Mouse (Mus musculus) heart, embryonic 11.5 days (tissue): ENCODE data around the gene Scarf1. TPM values are rescaled to one million over a fixed set of nuclear protein-coding genes. Genes with fewer than 3 reads are reported as not detected.

ENCODE experiments used
- ATAC-seq: fragments of 200-750 bp; cut with Nextera tagmentation; replicated peaks from 2 replicates; pipeline ENCODE4 v1.8.0; 2017; ENCODE audit warnings: moderate library complexity; ENCODE audit not compliant: insufficient number of reproducible peaks, low FRiP score, low TSS enrichment
- H3K27ac ChIP-seq: fragments of 300-500 bp; sonication (generic); 2 replicates; pipeline ENCODE4 v1.5.1; 2014; ENCODE audit warnings: mild to moderate bottlenecking, low read depth, low read length
- H3K27me3 ChIP-seq: fragments of 300-500 bp; sonication (generic); 2 replicates; pipeline ENCODE4 v1.6.1; 2014; ENCODE audit warnings: mild to moderate bottlenecking, low read length, mixed read lengths; ENCODE audit not compliant: control insufficient read depth, insufficient read depth
- H3K36me3 ChIP-seq: fragments of 300-500 bp; sonication (generic); 2 replicates; pipeline ENCODE4 v1.6.1; 2014; ENCODE audit warnings: mild to moderate bottlenecking, low read length, moderate library complexity, mixed read lengths; ENCODE audit not compliant: control insufficient read depth, insufficient read depth
- H3K4me1 ChIP-seq: fragments of 300-500 bp; sonication (generic); 2 replicates; pipeline ENCODE4 v1.6.1; 2014; ENCODE audit warnings: low read length; ENCODE audit not compliant: control insufficient read depth, insufficient read depth
- H3K4me2 ChIP-seq: fragments of 300-500 bp; sonication (generic); 2 replicates; pipeline ENCODE4 v1.6.1; 2014; ENCODE audit warnings: mild to moderate bottlenecking, moderate library complexity
- H3K4me3 ChIP-seq: fragments of 300-500 bp; sonication (generic); 2 replicates; pipeline ENCODE4 v1.5.1; 2014; ENCODE audit warnings: low read depth, low read length
- H3K9ac ChIP-seq: fragments of 300-500 bp; sonication (generic); 2 replicates; pipeline ENCODE4 v1.6.1; 2014; ENCODE audit warnings: mild to moderate bottlenecking, low read depth, low read length, moderate library complexity
- H3K9me3 ChIP-seq: fragments of 300-500 bp; sonication (generic); replicated peaks from 2 replicates; pipeline ENCODE4 v1.6.1; 2016; ENCODE audit warnings: low read length; ENCODE audit not compliant: control insufficient read depth
- WGBS: fragments of 180-500 bp; shearing (Covaris S2); extraction: QIAGEN DNeasy Blood & Tissue Kit; methylation state at CpG from one replicate; pipeline ENCODE4 v1.1.7; 2014; ENCODE audit not compliant: insufficient replicate concordance; 5-methylcytosine and 5-hydroxymethylcytosine counted together
- polyA plus RNA-seq: library from polyadenylated mRNA; unstranded; fragments of >200 nt; fragmentation: Nextera tagmentation; extraction: Ambion mirVana; gene quantifications from 2 replicates; pipeline ENCODE4 v1.2.1, GENCODE M21; 2014

Gene Scarf1
- polyA plus RNA-seq, 1 experiment from 2014 or later = 7.6 TPM

DNA sequence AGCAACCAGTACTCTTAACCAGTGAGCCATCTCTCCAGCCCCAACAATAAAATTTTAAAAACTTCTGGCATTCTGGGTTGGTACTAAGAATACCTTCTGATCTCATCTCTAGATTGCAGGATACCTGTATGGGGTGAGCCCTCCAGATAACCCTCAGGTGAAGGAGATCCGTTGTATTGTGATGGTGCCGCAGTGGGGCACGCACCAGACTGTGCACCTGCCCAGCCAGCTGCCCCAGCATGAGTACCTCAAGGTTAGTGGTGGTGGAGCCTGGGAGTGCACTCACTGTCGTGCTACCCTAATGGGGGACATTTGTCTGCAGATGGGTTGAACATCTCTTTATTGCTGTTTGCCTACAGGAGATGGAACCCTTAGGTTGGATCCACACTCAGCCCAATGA is 5.2 kb upstream of the Scarf1 start:
- Histone ChIP-seq H3K4me3 (no peak overlapping the region), H3K9me3 (no peaks in the 10 kb centered on the region), H3K27me3 (no peaks in the 10 kb centered on the region), H3K4me1 (peaks cover 16% of the 10 kb centered on the region), H3K27ac (no peak overlapping the region), H3K36me3 (peaks cover 47% of the 10 kb centered on the region), H3K4me2 (no peak overlapping the region), H3K9ac (no peak overlapping the region)
- no peak for ATAC-seq
- WGBS = 90% methylated on average over 4 of the region's 4 CpGs

DNA sequence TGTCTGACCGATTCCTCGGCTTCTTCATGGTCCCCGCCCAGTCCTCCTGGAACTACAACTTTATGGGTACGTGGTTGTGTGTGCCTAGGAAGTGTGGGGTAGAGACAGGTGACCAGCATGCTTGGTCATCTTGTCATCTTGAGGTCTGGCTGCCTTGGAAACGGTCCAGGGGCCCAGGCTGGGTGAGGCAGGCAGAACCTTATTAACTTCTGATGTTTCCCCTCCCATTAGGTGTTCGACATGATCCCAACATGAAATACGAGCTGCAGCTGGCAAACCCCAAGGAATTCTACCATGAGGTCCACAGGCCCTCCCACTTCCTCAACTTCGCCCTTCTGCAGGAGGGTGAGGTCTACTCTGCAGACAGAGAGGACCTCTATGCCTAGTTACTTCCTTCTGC is 4.4 kb upstream of the Scarf1 start:
- WGBS = 71% methylated on average over 8 of the region's 8 CpGs
- H3K4me2 ChIP-seq = no peak overlapping the region
- no peak for ATAC-seq
- H3K9me3 ChIP-seq = no peaks in the 10 kb centered on the region
- peak overlapping the region; percentile 77; the same call in 1 of the 2 replicates for H3K27ac ChIP-seq
- 0 out of 2 replicates have a peak overlapping the region, but pooled peaks have one; percentile 10 for H3K9ac ChIP-seq
- no peak overlapping the region for H3K4me3 ChIP-seq
- H3K36me3 ChIP-seq = peaks cover 41% of the 10 kb centered on the region
- peaks cover 16% of the 10 kb centered on the region for H3K4me1 ChIP-seq
- H3K27me3 ChIP-seq = no peaks in the 10 kb centered on the region

DNA sequence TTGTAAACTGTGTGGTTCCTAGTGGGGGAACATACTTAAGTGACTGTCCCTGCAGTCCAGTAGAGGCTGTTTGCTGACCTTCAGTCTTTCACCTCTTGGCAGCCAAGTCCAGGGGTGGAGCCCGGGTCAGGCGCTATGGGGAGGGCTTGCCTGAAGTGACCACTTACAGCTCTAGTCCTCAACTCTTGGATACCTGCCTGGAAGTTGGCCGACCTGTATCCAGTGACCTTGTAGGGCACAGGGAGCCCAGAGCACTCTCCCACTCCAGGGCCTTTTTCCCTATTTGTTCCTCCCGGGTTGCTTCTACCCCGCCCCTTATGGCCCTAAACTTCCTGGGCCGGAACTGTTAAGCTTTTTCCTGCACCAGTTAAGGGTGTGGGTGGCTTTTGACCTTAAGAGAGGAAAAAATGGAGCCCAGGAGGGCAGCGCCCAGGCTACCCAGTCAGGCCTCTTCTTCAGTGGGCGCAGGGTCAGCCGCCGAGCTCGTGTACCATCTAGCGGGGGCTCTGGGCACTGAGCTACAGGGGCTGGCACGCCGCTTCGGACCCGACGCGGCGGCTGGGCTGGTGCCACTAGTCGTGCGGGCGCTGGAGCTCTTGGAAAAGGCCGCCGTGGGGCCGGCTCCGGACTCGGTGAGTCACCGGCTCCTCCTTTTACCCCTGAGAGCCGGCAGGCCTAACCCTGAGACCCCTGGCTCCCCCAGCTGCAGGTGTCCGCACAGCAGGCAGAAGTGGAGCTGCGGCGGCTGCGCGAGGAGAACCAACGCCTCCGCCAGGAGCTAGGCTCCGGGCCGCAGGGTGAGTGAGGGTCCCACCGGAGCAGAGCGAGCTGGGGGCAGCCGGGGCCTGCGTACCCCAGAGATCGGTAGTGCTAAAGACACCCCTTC is 3.4 kb upstream of the Scarf1 start, which contains the start of gene Rilp:
Gene Rilp (plus strand): TSS at position 354 of the 886 bp plus-strand sequence.
- Histone ChIP-seq H3K36me3 (peaks cover 30% of the 10 kb centered on the region), H3K27me3 (no peaks in the 10 kb centered on the region; the same call in 1 of the 2 replicates), H3K27ac (peak within 1 kb of the TSS; percentile 77), H3K9ac (peak within 1 kb of the TSS; percentile 72), H3K4me1 (peaks cover 16% of the 10 kb centered on the region), H3K4me3 (peak within 1 kb of the TSS; percentile 53), H3K4me2 (peak within 1 kb of the TSS; percentile 87), H3K9me3 (no peaks in the 10 kb centered on the region)
- peak; percentile 55 for ATAC-seq
- WGBS = under 1% methylated on average over 43 of the region's 43 CpGs

DNA sequence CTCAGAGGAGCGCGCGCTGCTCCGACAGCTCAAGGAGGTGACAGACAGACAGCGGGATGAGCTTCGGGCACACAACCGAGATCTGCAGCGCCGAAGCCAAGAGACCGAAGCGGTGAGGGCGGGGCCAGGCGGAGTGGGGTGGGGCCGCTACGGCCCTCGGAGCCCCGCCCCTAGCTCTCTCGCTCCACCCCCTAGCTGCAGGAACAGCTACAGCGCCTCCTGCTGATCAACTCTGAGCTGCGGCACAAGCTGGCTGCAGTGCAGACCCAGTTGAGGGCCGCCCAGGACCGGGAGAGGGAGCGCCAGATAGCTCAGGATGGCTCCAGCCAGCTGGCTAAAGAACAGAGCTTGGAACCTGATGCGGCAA is 2.7 kb upstream of the Scarf1 start:
- peaks cover 3% of the 10 kb centered on the region; the same call in 1 of the 2 replicates for H3K27me3 ChIP-seq
- ATAC-seq = peak; percentile 70
- no peaks in the 10 kb centered on the region for H3K9me3 ChIP-seq
- H3K4me2 ChIP-seq = peak overlapping the region; percentile 87
- H3K9ac ChIP-seq = peak overlapping the region; percentile 72
- WGBS = 1% methylated on average over 24 of the region's 24 CpGs
- peak overlapping the region; percentile 53 for H3K4me3 ChIP-seq
- peak overlapping the region; percentile 77 for H3K27ac ChIP-seq
- H3K36me3 ChIP-seq = peaks cover 26% of the 10 kb centered on the region
- peaks cover 16% of the 10 kb centered on the region for H3K4me1 ChIP-seq

DNA sequence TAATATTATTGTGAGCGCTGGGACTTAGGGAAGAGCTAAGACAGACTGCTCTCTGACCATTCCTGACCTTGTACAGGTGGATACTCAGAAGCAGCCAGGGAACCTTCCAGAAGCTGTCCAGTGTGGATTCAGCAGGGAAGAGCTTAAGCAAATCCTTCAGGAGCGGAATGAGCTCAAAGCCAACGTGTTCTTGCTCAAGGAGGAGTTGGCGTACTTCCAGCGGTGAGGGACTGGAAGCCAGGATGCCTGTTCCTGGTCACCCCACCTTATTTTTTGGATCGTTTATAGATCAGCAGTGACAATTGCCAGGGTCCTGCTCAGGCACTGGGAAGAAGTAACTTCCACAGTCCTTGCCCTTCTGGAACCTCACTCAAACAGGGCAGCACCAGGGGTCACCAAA is 2.1 kb upstream of the Scarf1 start:
- Histone ChIP-seq H3K27me3 (peaks cover 3% of the 10 kb centered on the region; the same call in 1 of the 2 replicates), H3K9me3 (no peaks in the 10 kb centered on the region), H3K27ac (no peak overlapping the region), H3K9ac (no peak overlapping the region), H3K4me3 (no peak overlapping the region), H3K4me2 (no peak overlapping the region), H3K4me1 (peaks cover 16% of the 10 kb centered on the region), H3K36me3 (peaks cover 23% of the 10 kb centered on the region)
- ATAC-seq = no peak
- 82% methylated on average over 6 of the region's 6 CpGs for WGBS

DNA sequence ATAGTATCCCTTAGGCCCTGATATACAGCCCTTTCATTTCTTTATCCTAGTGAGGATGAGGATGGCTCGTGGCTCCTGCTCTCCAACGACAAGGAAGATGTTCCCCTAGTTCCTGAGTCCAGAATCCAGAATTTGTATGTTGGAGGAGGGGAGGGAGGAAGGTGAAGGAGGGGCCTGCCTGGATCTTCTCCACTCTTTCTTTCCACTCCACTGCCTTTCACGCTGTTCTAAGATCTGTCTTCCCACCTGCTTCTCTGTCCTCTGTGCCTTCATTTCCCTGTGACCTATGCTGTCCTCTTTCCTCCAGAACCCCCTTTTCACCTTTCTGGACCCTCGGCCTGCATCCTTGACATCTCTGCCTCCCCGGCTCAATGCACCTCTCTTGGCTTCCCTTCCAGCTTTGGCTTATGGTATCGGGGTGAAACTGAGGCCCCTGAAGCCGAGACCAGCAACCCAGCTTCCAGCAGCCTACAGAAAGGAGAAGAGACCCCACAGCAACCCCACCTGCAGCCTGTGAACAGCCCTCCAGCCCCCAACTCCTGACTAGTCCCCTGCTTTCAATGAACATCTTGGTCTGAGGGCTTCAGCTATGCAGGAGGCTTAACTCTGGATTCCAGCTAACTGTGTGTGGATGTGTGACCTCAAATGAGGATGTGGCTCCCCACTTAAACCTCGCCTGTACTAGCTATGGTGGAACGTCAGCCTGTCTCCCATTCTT is 880 bp upstream of the Scarf1 start:
- 72% methylated on average over 9 of the region's 9 CpGs for WGBS
- no peak overlapping the region for H3K27ac ChIP-seq
- no peak overlapping the region for H3K4me2 ChIP-seq
- no peak overlapping the region for H3K9ac ChIP-seq
- H3K9me3 ChIP-seq = no peaks in the 10 kb centered on the region
- ATAC-seq = no peak
- H3K36me3 ChIP-seq = peaks cover 20% of the 10 kb centered on the region
- peaks cover 16% of the 10 kb centered on the region for H3K4me1 ChIP-seq
- H3K27me3 ChIP-seq = peaks cover 3% of the 10 kb centered on the region; the same call in 1 of the 2 replicates
- no peak overlapping the region for H3K4me3 ChIP-seq

DNA sequence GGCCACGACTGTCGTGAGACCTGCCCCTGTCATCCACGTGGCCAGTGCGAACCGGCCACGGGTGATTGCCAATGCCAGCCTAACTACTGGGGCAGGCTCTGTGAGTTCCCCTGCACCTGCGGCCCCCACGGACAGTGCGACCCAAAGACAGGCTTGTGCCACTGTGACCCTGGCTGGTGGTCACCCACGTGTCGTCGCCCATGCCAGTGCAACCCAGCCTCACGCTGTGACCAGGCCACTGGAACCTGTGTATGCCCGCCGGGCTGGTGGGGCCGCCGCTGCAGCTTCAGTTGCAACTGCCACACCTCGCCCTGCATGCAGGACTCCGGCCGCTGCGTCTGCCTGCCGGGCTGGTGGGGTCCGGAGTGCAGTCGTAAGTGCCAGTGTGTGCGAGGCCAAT is 1.8 kb downstream of the Scarf1 start:
- ATAC-seq = no peak
- Histone ChIP-seq H3K9ac (no peak overlapping the region), H3K9me3 (no peaks in the 10 kb centered on the region), H3K4me2 (no peak overlapping the region; the same call in 1 of the 2 replicates), H3K4me1 (no peaks in the 10 kb centered on the region; the same call in 1 of the 2 replicates), H3K27me3 (peaks cover 3% of the 10 kb centered on the region; the same call in 1 of the 2 replicates), H3K27ac (no peak overlapping the region), H3K36me3 (no peaks in the 10 kb centered on the region), H3K4me3 (no peak overlapping the region)
- whole genome bisulfite sequencing = 87% methylated on average over 25 of the region's 25 CpGs

DNA sequence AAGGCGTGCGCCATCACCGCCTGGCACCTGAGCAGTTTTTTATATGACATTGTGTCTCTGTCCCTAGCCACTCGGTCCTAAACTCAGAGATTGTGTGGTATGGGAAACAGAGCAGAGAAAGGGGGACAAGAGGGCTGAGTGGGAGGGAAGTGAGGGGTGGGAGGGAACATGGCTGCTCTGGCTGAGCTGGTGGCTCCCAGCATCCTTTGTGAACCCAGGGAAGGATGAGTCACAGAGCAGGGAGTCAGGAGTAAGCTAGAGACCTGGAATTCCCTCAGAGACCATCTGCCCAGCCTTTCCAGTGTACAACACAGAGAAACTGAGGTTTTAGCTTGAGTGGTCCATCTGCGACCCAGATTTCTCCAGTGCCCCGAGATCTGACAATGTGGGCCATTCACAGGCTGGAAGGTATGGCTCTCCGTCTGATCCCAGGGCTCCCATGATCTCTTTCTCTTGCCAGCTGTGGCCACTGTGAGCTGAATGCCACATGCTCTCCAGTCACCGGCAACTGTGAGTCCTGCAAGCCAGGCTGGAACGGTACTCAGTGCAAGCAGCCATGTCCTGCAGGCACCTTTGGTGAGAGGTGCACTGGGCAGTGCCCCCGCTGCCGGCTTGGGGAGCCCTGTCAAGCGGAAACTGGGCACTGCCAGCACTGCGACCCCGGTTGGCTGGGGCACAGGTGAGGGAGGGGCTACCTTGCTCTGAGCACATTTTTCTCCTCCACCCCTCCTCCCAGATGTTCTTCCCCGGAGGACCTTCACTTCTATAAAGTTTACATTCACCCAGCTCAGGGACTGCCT is 6.7 kb downstream of the Scarf1 start:
- Histone ChIP-seq H3K27me3 (peaks cover 3% of the 10 kb centered on the region; the same call in 1 of the 2 replicates), H3K36me3 (no peaks in the 10 kb centered on the region), H3K4me1 (no peaks in the 10 kb centered on the region), H3K4me3 (no peak overlapping the region), H3K9me3 (no peaks in the 10 kb centered on the region), H3K4me2 (no peak overlapping the region), H3K27ac (no peak overlapping the region), H3K9ac (no peak overlapping the region)
- 76% methylated on average over 15 of the region's 15 CpGs for WGBS
- ATAC-seq = no peak
